Mouse (Mus musculus) kidney, embryonic 15.5 days (tissue): ENCODE data around the gene Slf2. TPM values are rescaled to one million over a fixed set of nuclear protein-coding genes. Genes with fewer than 3 reads are reported as not detected.

Experiments used
- ATAC-seq: fragments of 200-750 bp; cut with Nextera tagmentation; replicated peaks from 2 replicates; pipeline ENCODE4 v1.8.0; 2017; ENCODE audit warnings: moderate TSS enrichment; ENCODE audit not compliant: low FRiP score
- H3K27ac ChIP-seq: fragments of 300-500 bp; sonication (generic); 2 replicates; pipeline ENCODE4 v1.5.1; 2015; ENCODE audit warnings: mild to moderate bottlenecking, inconsistent platforms
- H3K27me3 ChIP-seq: fragments of 300-500 bp; sonication (generic); 2 replicates; pipeline ENCODE4 v1.6.1; 2015; ENCODE audit warnings: inconsistent platforms
- H3K36me3 ChIP-seq: fragments of 300-500 bp; sonication (generic); 2 replicates; pipeline ENCODE4 v1.6.1; 2015; ENCODE audit warnings: inconsistent platforms
- H3K4me1 ChIP-seq: fragments of 300-500 bp; sonication (generic); 2 replicates; pipeline ENCODE4 v1.6.1; 2015; ENCODE audit warnings: inconsistent platforms
- H3K4me2 ChIP-seq: fragments of 300-500 bp; sonication (generic); 2 replicates; pipeline ENCODE4 v1.6.1; 2015; ENCODE audit warnings: moderate library complexity, mild to moderate bottlenecking, inconsistent platforms
- H3K4me3 ChIP-seq: fragments of 300-500 bp; sonication (generic); replicated peaks from 2 replicates; pipeline ENCODE4 v1.5.1; 2015; ENCODE audit warnings: mild to moderate bottlenecking, inconsistent platforms
- H3K9ac ChIP-seq: fragments of 300-500 bp; sonication (generic); 2 replicates; pipeline ENCODE4 v1.6.1; 2015; ENCODE audit warnings: mild to moderate bottlenecking, inconsistent platforms
- H3K9me3 ChIP-seq: fragments of 300-500 bp; sonication (generic); replicated peaks from 2 replicates; pipeline ENCODE4 v1.6.1; 2016; ENCODE audit warnings: inconsistent platforms
- WGBS: fragments of 180-500 bp; shearing (Covaris S2); methylation state at CpG from one replicate; pipeline ENCODE4 v1.1.7; 2015; ENCODE audit warnings: mixed read lengths; 5-methylcytosine and 5-hydroxymethylcytosine counted together
- polyA plus RNA-seq: library from polyadenylated mRNA; unstranded; fragments of >200 nt; fragmentation: Nextera tagmentation; extraction: Ambion mirVana; gene quantifications from 2 replicates; pipeline ENCODE4 v1.2.1, GENCODE M21; 2015

Gene Slf2
- polyA plus RNA-seq, 1 experiment from 2014 or later, result 40.5 TPM

DNA sequence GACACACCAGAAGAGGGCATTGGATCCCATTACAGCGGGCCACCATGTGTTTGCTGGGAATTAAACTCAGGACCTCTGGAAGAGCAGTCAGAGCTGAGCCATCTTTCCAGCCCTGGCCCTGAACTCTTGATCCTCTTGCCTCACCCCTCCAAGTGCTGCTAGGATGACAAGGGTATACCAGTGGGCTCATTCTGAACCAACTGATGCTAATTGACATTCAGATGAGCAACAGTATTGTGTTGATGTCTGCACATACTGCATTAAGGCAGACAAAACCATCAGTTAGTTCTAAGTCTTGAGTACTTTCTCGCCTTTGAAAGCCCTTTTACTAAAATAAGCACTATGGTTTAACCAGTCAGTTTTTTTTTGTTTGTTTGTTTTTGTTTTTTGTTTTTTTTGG is 28.7 kb downstream of the Slf2 start:
- Histone ChIP-seq H3K27me3 (no peaks in the 10 kb centered on the region), H3K27ac (no peak overlapping the region), H3K36me3 (peaks cover 92% of the 10 kb centered on the region), H3K9ac (no peak overlapping the region), H3K4me2 (no peak overlapping the region), H3K9me3 (no peaks in the 10 kb centered on the region), H3K4me3 (no peak overlapping the region), H3K4me1 (no peaks in the 10 kb centered on the region)
- whole genome bisulfite sequencing, result 97% methylated on average over 2 of the region's 2 CpGs
- ATAC-seq, result no peak

DNA sequence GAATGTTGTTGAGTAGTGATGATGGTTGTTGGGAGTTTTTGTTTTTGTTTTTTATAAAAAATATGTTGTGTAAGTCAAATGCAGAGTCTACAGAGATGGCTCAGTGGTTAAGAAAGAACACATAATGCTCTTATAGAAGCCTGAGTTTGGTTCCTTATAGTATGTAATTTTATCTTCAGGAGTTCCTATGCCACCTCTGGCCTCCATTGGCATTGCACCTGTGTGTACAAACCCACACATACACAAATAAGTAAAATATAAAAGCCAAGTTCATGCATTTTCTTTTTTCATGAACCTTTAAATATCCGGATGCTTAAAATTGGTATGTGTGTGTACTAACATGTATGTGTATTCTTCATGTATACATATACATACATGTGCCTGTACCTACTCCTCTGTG is 35.0 kb downstream of the Slf2 start:
- WGBS, result 84% methylated on average over 1 of the region's 1 CpGs
- Histone ChIP-seq H3K9ac (no peak overlapping the region), H3K27me3 (no peaks in the 10 kb centered on the region), H3K36me3 (peaks cover 92% of the 10 kb centered on the region), H3K4me2 (no peak overlapping the region), H3K4me3 (no peak overlapping the region), H3K27ac (no peak overlapping the region), H3K4me1 (no peaks in the 10 kb centered on the region), H3K9me3 (no peaks in the 10 kb centered on the region)
- no peak for ATAC-seq

DNA sequence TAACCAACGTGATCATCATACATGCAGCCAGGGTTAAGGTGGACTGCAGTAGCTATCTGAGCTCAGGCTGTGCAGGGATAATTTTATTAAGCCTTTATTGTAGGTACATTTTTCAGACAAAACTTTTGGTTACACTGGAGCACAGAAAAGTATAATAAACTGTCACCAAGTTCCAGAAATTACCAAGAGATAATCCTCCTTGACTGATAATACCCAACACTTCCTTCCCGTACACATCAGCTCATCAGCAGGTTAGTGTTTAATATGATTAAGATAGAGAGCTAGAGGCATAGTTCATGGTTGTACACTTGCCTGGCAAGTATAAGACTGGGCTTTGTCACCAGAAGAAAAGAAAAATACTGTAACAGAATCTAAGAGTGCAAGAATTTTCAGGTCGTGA is 37.4 kb downstream of the Slf2 start:
- no peak overlapping the region for H3K27ac ChIP-seq
- no peaks in the 10 kb centered on the region for H3K27me3 ChIP-seq
- peaks cover 93% of the 10 kb centered on the region for H3K36me3 ChIP-seq
- H3K4me3 ChIP-seq, result no peak overlapping the region
- no peak for ATAC-seq
- 86% methylated on average over 3 of the region's 3 CpGs for WGBS
- no peaks in the 10 kb centered on the region for H3K9me3 ChIP-seq
- no peak overlapping the region for H3K9ac ChIP-seq
- no peaks in the 10 kb centered on the region for H3K4me1 ChIP-seq
- H3K4me2 ChIP-seq, result no peak overlapping the region

DNA sequence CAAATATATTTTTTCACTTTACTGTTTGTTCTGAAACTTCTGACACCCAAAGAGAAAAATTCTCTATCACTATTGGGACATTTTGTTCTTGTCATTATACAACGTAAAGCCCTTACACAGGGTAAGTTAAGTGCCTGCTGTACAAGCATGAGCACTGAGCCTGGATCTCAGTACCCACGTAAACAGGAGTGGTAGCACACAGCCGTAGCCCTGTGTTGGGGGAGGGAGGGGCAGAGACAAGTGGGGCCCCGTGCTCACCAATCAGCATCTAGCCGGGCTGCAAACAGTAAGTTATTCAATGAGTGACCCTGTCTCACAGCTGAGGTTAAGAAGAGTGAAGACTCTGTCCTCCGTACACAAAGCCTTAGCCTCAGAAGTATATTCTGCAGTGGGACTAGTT is 45.7 kb downstream of the Slf2 start:
- no peak for ATAC-seq
- Histone ChIP-seq H3K9ac (no peak overlapping the region), H3K27me3 (no peaks in the 10 kb centered on the region), H3K36me3 (peaks cover 97% of the 10 kb centered on the region), H3K4me2 (no peak overlapping the region), H3K4me1 (no peaks in the 10 kb centered on the region), H3K4me3 (no peak overlapping the region), H3K27ac (no peak overlapping the region), H3K9me3 (no peaks in the 10 kb centered on the region)
- WGBS, result 89% methylated on average over 6 of the region's 6 CpGs

DNA sequence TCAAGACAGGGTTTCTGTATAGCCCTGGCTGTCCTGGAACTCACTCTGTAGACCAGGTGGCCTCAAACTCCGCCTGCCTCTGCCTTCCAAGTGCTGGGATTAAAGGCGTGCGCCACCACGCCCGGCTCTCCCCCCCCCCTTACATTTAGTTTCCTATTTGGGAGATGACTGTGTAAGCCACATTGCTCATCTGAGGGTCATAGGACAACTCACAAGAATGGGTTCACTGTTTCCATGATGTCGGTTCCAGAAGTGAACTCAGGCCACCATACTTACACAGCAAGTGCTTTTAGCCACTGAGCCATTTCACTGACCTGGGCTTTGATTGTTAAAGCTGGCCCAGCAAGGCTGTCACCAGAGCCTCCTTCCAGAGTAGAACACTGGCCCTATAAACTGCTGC is 46.2 kb downstream of the Slf2 start:
- no peaks in the 10 kb centered on the region for H3K4me1 ChIP-seq
- H3K36me3 ChIP-seq, result peaks cover 96% of the 10 kb centered on the region
- WGBS, result 88% methylated on average over 6 of the region's 6 CpGs
- H3K27ac ChIP-seq, result no peak overlapping the region
- H3K9ac ChIP-seq, result no peak overlapping the region
- H3K4me2 ChIP-seq, result no peak overlapping the region
- no peaks in the 10 kb centered on the region for H3K9me3 ChIP-seq
- no peak for ATAC-seq
- no peak overlapping the region for H3K4me3 ChIP-seq
- no peaks in the 10 kb centered on the region for H3K27me3 ChIP-seq

DNA sequence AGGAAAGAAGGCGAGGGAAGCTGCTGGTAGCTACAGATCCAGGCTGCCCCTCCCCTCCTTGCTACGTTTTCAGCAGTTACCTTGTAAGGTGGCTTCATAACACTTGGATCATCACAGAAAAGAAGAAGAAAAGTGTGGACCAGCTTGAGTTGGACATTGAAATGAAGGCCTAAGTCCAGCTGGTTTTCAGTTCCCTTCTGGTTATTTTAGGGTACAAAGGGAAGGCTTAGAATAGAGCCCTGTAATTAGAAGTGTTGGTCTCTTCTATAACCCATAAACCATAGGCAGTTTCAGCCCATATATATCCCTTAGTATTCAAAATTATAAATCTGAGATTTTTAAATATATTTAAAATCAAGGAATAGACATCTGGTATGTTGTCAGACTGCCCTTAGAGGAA is 49.8 kb downstream of the Slf2 start:
- ATAC-seq, result no peak
- no peak overlapping the region for H3K27ac ChIP-seq
- no peak overlapping the region for H3K4me3 ChIP-seq
- no peak overlapping the region for H3K4me2 ChIP-seq
- H3K4me1 ChIP-seq, result peaks cover 9% of the 10 kb centered on the region; the same call in 1 of the 2 replicates
- H3K9me3 ChIP-seq, result no peaks in the 10 kb centered on the region
- H3K27me3 ChIP-seq, result no peaks in the 10 kb centered on the region
- peaks cover 70% of the 10 kb centered on the region for H3K36me3 ChIP-seq
- WGBS, result 78% methylated on average over 2 of the region's 2 CpGs
- no peak overlapping the region for H3K9ac ChIP-seq

DNA sequence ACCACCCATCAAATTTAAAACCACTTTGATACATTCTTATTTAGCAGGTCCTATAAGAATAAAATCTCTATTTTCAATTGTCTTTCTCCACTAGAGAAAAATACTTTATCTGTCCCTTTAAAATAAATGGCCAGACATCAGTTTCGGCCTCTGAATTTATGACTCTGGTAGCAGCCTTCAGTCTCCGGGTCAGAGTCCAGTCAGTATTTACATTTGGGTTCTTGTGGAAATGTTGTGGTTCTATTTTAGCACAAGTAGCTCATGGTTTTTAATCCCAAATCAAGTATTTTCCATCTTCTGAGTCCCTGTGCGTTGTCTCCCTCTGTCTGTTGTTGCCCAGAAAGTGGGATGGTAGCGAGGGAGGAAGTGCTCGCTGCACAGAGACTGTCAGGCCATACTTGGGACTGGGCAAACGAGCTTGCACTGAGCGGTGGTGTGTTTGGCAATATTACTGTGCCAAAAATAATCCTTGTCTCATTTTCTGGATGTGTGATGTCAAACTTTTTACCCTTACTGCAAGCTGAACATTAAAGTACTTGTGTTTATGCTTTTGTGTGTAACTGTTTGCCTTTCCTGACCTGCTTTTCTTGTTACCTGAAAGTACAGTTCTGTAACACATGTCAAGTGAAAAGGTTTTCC is 51.6 kb downstream of the Slf2 start:
- Histone ChIP-seq H3K4me3 (no peak overlapping the region), H3K9me3 (no peaks in the 10 kb centered on the region), H3K9ac (no peak overlapping the region), H3K27ac (no peak overlapping the region), H3K4me1 (peaks cover 9% of the 10 kb centered on the region; the same call in 1 of the 2 replicates), H3K27me3 (no peaks in the 10 kb centered on the region), H3K4me2 (no peak overlapping the region), H3K36me3 (peaks cover 52% of the 10 kb centered on the region)
- ATAC-seq, result no peak
- WGBS, result 71% methylated on average over 7 of the region's 7 CpGs

DNA sequence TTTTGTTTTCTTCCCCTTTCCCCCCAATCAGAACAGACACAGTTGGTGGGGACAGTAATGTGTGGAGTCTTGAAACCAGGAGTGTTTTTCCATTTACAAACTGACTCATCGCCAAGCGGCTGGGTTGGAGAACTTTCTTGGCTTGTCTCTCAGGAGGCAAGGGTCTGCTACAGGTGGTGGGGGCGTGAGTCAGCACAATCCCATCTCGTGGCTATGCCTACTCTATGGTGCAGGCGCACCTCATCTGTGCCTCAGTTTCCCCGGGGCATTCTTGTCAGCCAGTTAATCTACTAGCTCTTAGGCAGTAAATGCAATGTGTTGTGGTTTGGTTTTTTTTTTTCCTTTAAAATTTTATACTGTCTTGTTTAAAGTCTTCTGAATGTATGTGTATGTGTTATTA is 52.4 kb downstream of the Slf2 start:
- Histone ChIP-seq H3K27me3 (no peaks in the 10 kb centered on the region), H3K27ac (no peak overlapping the region), H3K9ac (no peak overlapping the region), H3K4me1 (peaks cover 12% of the 10 kb centered on the region), H3K4me2 (no peak overlapping the region), H3K9me3 (no peaks in the 10 kb centered on the region), H3K36me3 (peaks cover 44% of the 10 kb centered on the region), H3K4me3 (no peak overlapping the region)
- 87% methylated on average over 6 of the region's 6 CpGs for WGBS
- no peak for ATAC-seq

DNA sequence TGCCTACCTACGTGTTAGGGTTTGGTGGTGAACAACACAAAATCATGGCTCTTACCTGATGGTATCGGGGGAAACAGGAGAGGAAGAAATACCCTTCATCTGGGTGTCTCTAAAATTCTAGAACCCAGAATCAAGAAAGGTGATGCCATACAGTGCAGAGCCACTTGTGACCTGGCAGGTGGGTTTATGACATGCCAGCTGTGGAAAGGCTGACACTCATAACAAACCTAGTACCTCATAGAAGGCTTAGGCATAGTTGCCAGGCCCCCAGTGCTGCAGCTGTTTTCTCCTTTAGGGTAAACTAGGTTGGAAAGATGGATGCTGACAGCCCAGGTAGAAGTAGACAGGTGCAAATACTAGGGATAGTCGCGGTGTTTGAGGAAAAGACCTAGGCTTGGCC is 53.5 kb downstream of the Slf2 start:
- Histone ChIP-seq H3K4me1 (peaks cover 21% of the 10 kb centered on the region), H3K9me3 (no peaks in the 10 kb centered on the region), H3K4me3 (no peak overlapping the region), H3K27ac (no peak overlapping the region), H3K27me3 (no peaks in the 10 kb centered on the region), H3K4me2 (no peak overlapping the region), H3K36me3 (peaks cover 33% of the 10 kb centered on the region), H3K9ac (no peak overlapping the region)
- 92% methylated on average over 4 of the region's 4 CpGs for whole genome bisulfite sequencing
- ATAC-seq, result no peak

DNA sequence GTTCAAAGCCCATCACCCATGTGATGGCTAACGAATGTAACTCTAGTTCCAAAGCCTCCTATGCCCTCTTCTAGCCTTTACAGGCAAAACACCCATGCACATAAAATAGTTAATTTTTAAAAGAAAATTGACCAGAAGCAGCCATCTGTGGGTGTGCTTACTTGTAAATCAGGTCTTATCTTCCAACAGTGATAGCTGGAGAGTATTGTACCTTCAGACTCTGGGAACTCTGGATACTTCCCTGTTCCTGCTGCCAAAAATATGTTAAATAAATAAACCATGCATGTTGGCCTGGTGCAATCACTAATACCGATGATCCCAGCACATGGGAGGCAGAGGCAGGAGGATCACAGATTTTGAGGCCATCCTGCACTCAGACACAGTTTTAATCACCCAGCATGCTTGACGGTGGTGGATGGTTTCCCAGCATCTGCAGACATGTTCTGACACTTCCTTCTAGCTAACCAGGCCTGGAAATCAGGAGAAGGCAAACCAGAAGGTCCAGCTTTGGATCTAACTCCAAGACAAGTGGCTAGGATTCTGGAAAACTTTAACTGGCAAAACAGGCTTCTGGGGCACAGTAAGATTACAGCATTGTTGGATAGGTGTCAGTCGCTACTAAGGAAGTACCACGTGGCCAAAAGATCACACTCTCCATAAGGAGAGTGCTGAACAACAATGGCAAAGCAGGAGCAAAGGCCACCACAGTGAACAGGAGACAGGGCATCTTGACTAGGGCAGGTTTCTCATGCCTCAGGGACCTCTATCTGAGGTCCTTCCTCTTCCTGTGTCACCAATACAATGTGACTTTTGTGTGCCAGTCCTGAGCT is 54.4 kb downstream of the Slf2 start:
- Histone ChIP-seq H3K27ac (peak overlapping the region; percentile 42; the same call in 1 of the 2 replicates), H3K4me2 (no peak overlapping the region), H3K9me3 (no peaks in the 10 kb centered on the region), H3K4me3 (no peak overlapping the region), H3K27me3 (no peaks in the 10 kb centered on the region), H3K9ac (no peak overlapping the region), H3K36me3 (peaks cover 26% of the 10 kb centered on the region), H3K4me1 (peaks cover 30% of the 10 kb centered on the region)
- WGBS, result 44% methylated on average over 5 of the region's 5 CpGs
- no peak for ATAC-seq

DNA sequence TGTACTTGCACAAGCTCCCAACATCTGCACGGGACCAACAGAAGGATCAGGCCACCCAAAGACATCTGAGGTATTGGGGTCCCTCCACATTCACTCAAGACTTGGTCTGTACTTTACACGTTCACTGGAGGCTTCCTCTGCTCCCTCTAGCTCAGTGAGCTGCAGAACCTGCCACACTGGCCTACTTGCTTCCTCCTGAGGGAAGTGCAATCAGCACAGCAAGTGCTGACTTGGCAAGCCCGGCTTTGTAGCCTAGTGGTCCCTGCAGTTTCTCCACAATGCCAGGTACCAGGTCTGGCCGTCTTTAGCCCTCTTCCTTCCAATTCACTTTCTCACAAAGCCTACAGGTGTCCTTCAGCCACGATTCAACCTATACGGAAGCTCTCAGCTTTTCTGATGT is 56.1 kb downstream of the Slf2 start:
- no peak overlapping the region for H3K9ac ChIP-seq
- H3K4me2 ChIP-seq, result no peak overlapping the region
- H3K4me3 ChIP-seq, result no peak overlapping the region
- no peak overlapping the region for H3K27ac ChIP-seq
- no peaks in the 10 kb centered on the region for H3K27me3 ChIP-seq
- H3K36me3 ChIP-seq, result peaks cover 11% of the 10 kb centered on the region
- no peak for ATAC-seq
- peaks cover 46% of the 10 kb centered on the region for H3K4me1 ChIP-seq
- WGBS, result 64% methylated on average over 6 of the region's 6 CpGs
- H3K9me3 ChIP-seq, result no peaks in the 10 kb centered on the region

DNA sequence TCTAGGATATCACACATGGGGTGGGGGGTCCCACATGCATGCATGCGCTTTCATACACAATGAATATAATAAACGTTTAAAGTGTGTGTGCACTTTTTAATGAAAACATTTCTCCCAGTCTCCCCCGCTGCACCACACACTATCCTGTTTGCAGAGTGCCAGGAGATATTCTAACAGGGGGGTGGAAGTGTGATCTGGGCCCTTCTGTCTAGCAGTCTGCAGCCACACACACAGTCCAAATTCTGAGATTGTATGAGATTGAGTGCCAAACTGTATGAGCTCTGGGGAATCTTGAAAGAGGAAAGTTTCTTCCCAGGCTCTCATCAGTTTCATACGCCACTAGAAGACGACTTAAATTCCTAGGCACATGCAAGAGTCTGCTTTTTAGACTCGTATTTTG is 56.9 kb downstream of the Slf2 start:
- WGBS, result 64% methylated on average over 6 of the region's 6 CpGs
- no peak for ATAC-seq
- Histone ChIP-seq H3K9ac (no peak overlapping the region), H3K4me3 (no peak overlapping the region), H3K4me1 (peaks cover 52% of the 10 kb centered on the region), H3K9me3 (no peaks in the 10 kb centered on the region), H3K36me3 (peaks cover 5% of the 10 kb centered on the region), H3K27me3 (no peaks in the 10 kb centered on the region), H3K4me2 (no peak overlapping the region), H3K27ac (no peak overlapping the region)
